Mouse (Mus musculus) stomach, embryonic 15.5 days (tissue): ENCODE data around the gene Pkp3. TPM values are rescaled to one million over a fixed set of nuclear protein-coding genes. Genes with fewer than 3 reads are reported as not detected.

Source experiments
- ATAC-seq: fragments of 200-750 bp; cut with Nextera tagmentation; 2 replicates; pipeline ENCODE4 v1.8.0; 2017; ENCODE audit warnings: low read depth, moderate number of reproducible peaks, moderate TSS enrichment; ENCODE audit not compliant: insufficient read depth, low FRiP score
- H3K27ac ChIP-seq: fragments of 300-500 bp; sonication (generic); 2 replicates; pipeline ENCODE4 v1.5.1; 2015; ENCODE audit warnings: mild to moderate bottlenecking, inconsistent platforms
- H3K27me3 ChIP-seq: fragments of 300-500 bp; sonication (generic); replicated peaks from 2 replicates; pipeline ENCODE4 v1.6.1; 2015; ENCODE audit warnings: inconsistent platforms
- H3K36me3 ChIP-seq: fragments of 300-500 bp; sonication (generic); 2 replicates; pipeline ENCODE4 v1.6.1; 2015; ENCODE audit warnings: inconsistent platforms
- H3K4me1 ChIP-seq: fragments of 300-500 bp; sonication (generic); 2 replicates; pipeline ENCODE4 v1.6.1; 2015; ENCODE audit warnings: inconsistent platforms
- H3K4me2 ChIP-seq: fragments of 300-500 bp; sonication (generic); 2 replicates; pipeline ENCODE4 v1.6.1; 2015; ENCODE audit warnings: mild to moderate bottlenecking, inconsistent platforms
- H3K4me3 ChIP-seq: fragments of 300-500 bp; sonication (generic); replicated peaks from 2 replicates; pipeline ENCODE4 v1.5.1; 2015; ENCODE audit warnings: inconsistent platforms
- H3K9ac ChIP-seq: fragments of 300-500 bp; sonication (generic); 2 replicates; pipeline ENCODE4 v1.6.1; 2015; ENCODE audit warnings: inconsistent platforms
- H3K9me3 ChIP-seq: fragments of 300-500 bp; sonication (generic); 2 replicates; pipeline ENCODE4 v1.6.1; 2016; ENCODE audit warnings: inconsistent platforms
- whole genome bisulfite sequencing: fragments of 180-500 bp; shearing (Covaris S2); methylation state at CpG from one replicate; pipeline ENCODE4 v1.1.7; 2015; 5-methylcytosine and 5-hydroxymethylcytosine counted together
- polyA plus RNA-seq: library from polyadenylated mRNA; unstranded; fragments of >200 nt; fragmentation: Nextera tagmentation; extraction: Ambion mirVana; gene quantifications from 2 replicates; pipeline ENCODE4 v1.2.1, GENCODE M21; 2015

Gene Pkp3
- polyA plus RNA-seq, 1 experiment from 2014 or later = 47.2 TPM

- H3K36me3 ChIP-seq = peaks cover 5% of the 10 kb centered on the region; the same call in 1 of the 2 replicates
- WGBS = 54% methylated on average over 12 of the region's 12 CpGs
- H3K27ac ChIP-seq = peak overlapping the region; percentile 48; the same call in 1 of the 2 replicates
- ATAC-seq = peak; percentile 76
- H3K4me3 ChIP-seq = peak overlapping the region; percentile 93
- H3K4me1 ChIP-seq = peaks cover 13% of the 10 kb centered on the region
- peak overlapping the region; percentile 81 for H3K4me2 ChIP-seq
- peak overlapping the region; percentile 96 for H3K9ac ChIP-seq
- H3K9me3 ChIP-seq = no peaks in the 10 kb centered on the region
- H3K27me3 ChIP-seq = no peaks in the 10 kb centered on the region
Observed at GRCm38 (mm10) chr7:141131904-141132755, 54.1 kb downstream of the Pkp3 start.

Other genes with a start within 250 kb of the Pkp3 start
- 13.9 and 23.4 TPM in 2 replicates for gene Urah, start 243.2 kb upstream of the Pkp3 start, polyA plus RNA-seq
- not detected in 2 replicates for gene Scgb1c1, start 232.7 kb upstream of the Pkp3 start, polyA plus RNA-seq
- 0.17 TPM in 1 of 2 replicates, not detected in the other for gene Odf3, start 230.4 kb upstream of the Pkp3 start, polyA plus RNA-seq
- not detected in 2 replicates for gene Gm45785, start 221.9 kb upstream of the Pkp3 start, polyA plus RNA-seq
- 58.0 and 62.8 TPM in 2 replicates for gene Ric8a, start 221.3 kb upstream of the Pkp3 start, polyA plus RNA-seq
- 44.7 and 50.1 TPM in 2 replicates for gene Bet1l, start 220.6 kb upstream of the Pkp3 start, polyA plus RNA-seq
- 214 and 219 TPM in 2 replicates for gene Psmd13, start 196.2 kb upstream of the Pkp3 start, polyA plus RNA-seq
- 25.7 and 28.7 TPM in 2 replicates for gene Sirt3, start 195.9 kb upstream of the Pkp3 start, polyA plus RNA-seq
- 0.76 and 2.6 TPM in 2 replicates for gene Cox8b, start 177.8 kb upstream of the Pkp3 start, polyA plus RNA-seq
- 9.9 and 13.8 TPM in 2 replicates for gene Nlrp6, start 157.3 kb upstream of the Pkp3 start, polyA plus RNA-seq
- gene Pgghg, start 136.8 kb upstream of the Pkp3 start, polyA plus RNA-seq = 21.2 and 23.5 TPM in 2 replicates
- gene Ifitm5, start 127.9 kb upstream of the Pkp3 start, polyA plus RNA-seq = 3.2 and 3.6 TPM in 2 replicates
- 0.40 and 0.71 TPM in 2 replicates for gene Gm45717, start 122.3 kb upstream of the Pkp3 start, polyA plus RNA-seq
- gene Ifitm2, start 122.2 kb upstream of the Pkp3 start, polyA plus RNA-seq = 1,181 and 1,379 TPM in 2 replicates
- gene Ifitm1, start 111.0 kb upstream of the Pkp3 start, polyA plus RNA-seq = 179 and 209 TPM in 2 replicates
- gene Ifitm3, start 67.4 kb upstream of the Pkp3 start, polyA plus RNA-seq = 368 and 413 TPM in 2 replicates
- gene Ifitm6, start 60.3 kb upstream of the Pkp3 start, polyA plus RNA-seq = 7.6 and 8.1 TPM in 2 replicates
- gene Gm17387, start 49.1 kb upstream of the Pkp3 start, polyA plus RNA-seq = not detected in 2 replicates
- 7.0 and 9.2 TPM in 2 replicates for gene B4galnt4, start 17.1 kb upstream of the Pkp3 start, polyA plus RNA-seq
- 13.1 and 15.1 TPM in 2 replicates for gene Sigirr, start 22.4 kb downstream of the Pkp3 start, polyA plus RNA-seq
- gene Ano9, start 39.6 kb downstream of the Pkp3 start, polyA plus RNA-seq = 16.2 and 20.5 TPM in 2 replicates
- 58.6 and 60.7 TPM in 2 replicates for gene Ptdss2, start 44.2 kb downstream of the Pkp3 start, polyA plus RNA-seq
- 206 and 215 TPM in 2 replicates for gene Rnh1, start 94.6 kb downstream of the Pkp3 start, polyA plus RNA-seq
- 113 and 123 TPM in 2 replicates for gene Hras, start 115.8 kb downstream of the Pkp3 start, polyA plus RNA-seq
- 5.4 and 7.2 TPM in 2 replicates for gene Lrrc56, start 115.9 kb downstream of the Pkp3 start, polyA plus RNA-seq
- 2.8 and 2.9 TPM in 2 replicates for gene Lmntd2, start 135.9 kb downstream of the Pkp3 start, polyA plus RNA-seq
- 67.7 and 73.3 TPM in 2 replicates for gene Rassf7, start 137.6 kb downstream of the Pkp3 start, polyA plus RNA-seq
- 58.8 and 63.4 TPM in 2 replicates for gene Phrf1, start 150.6 kb downstream of the Pkp3 start, polyA plus RNA-seq
- gene Irf7, start 188.3 kb downstream of the Pkp3 start, polyA plus RNA-seq = 4.6 and 5.7 TPM in 2 replicates
- gene Cdhr5, start 198.6 kb downstream of the Pkp3 start, polyA plus RNA-seq = 14.5 and 18.4 TPM in 2 replicates
- 44.2 and 48.8 TPM in 2 replicates for gene Sct, start 200.9 kb downstream of the Pkp3 start, polyA plus RNA-seq
- 0.19 and 0.28 TPM in 2 replicates for gene Drd4, start 213.8 kb downstream of the Pkp3 start, polyA plus RNA-seq
- gene Deaf1, start 249.5 kb downstream of the Pkp3 start, polyA plus RNA-seq = 66.9 and 70.8 TPM in 2 replicates
- gene Tmem80, start 249.5 kb downstream of the Pkp3 start, polyA plus RNA-seq = 39.3 and 40.6 TPM in 2 replicates